Mouse (Mus musculus) bone marrow, adult 2 months (tissue): Measurements from ENCODE around the gene Otud7b.

Source experiments
- CTCF ChIP-seq: fragments of 200-500 bp; IDR thresholded peaks from 2 replicates; pipeline ENCODE4 v1.5.1; 2011; ENCODE audit warnings: low read length, control low read depth; ENCODE audit not compliant: control insufficient read depth, insufficient read depth
- POLR2A ChIP-seq: fragments of 200-500 bp; IDR thresholded peaks from 2 replicates; pipeline ENCODE4 v1.6.1; 2011; ENCODE audit warnings: low read depth, mild to moderate bottlenecking, control low read depth, low read length, borderline replicate concordance; ENCODE audit not compliant: control insufficient read depth

- no peak for TF ChIP-seq CTCF
- TF ChIP-seq POLR2A, result no peak
Measured at GRCm38 (mm10) chr3:96128128-96128527, 23.8 kb downstream of the Otud7b start.
